Mouse (Mus musculus): ENCODE results near the gene H2-T22.
"Not testable (repeated sequence)": the region's sequence is repeated elsewhere in the genome, so short reads cannot be mapped to it uniquely, and the experiment has no call there.

- not testable (repeated sequence) for TF ChIP-seq CTCF (IDR thresholded peaks at IDR 0.05; ENCODE audit: low read depth, low read length); GATA1 (IDR thresholded peaks at IDR 0.05; ENCODE audit: borderline replicate concordance, low read length); GATA2 (IDR thresholded peaks at IDR 0.05; ENCODE audit: borderline replicate concordance, low read depth, low read length)
Observed at GRCm38 (mm10) chr17:36057927-36058326, 15.4 kb upstream of the H2-T22 start.
